ENCODE assay signal across 10 mouse cellular contexts in the genomic region with DNA sequence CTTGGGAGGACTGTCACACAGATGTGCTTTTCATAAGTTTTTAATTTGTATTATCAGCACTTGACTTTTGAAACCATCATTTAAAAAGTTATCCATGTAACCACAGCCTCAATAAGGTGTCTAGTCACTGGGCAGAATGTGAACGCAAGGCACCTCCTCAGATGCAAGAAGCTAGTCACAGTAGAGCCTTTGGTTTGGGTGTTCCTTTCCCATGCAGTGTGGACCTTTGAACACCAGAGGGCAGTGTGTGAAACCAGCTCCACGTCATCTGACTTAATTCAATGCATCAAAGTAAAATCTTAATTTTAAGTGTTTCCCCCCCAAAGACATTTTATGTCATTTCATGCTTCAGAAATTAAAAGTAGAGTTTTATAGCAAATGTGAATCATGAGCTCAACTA.
DNase-seq lines count a peak whose midpoint lies in the region; ATAC-seq and TF ChIP-seq lines count a peak whose summit lies in the region.
"Had no signal": no experiment of that assay in that cellular context is flagged by ENCODE, and none has a peak within 500 bp of the region (broad histone marks: within the 10 kb centered on the region; RNA-seq: fewer than 3 reads in every experiment).

No protein-coding gene starts in this region.

- H3K4me3 ChIP-seq in kidney, embryonic 15.5 days (replicated peaks), result no peak overlapping the region
- H3K4me3 ChIP-seq in liver, embryonic 14.5 days (ENCODE audit: insufficient read depth in 1 of 2, low read depth in 2 of 2, low read length in 2 of 2), result no peak overlapping the region
- H3K4me3 ChIP-seq: embryonic facial prominence, embryonic 15.5 days; stomach, embryonic 15.5 days had no signal

- H3K9me3 ChIP-seq in kidney, embryonic 15.5 days (replicated peaks), result no peaks in the 10 kb centered on the region
- no peaks in the 10 kb centered on the region for H3K9me3 ChIP-seq in liver, embryonic 14.5 days (ENCODE audit: control insufficient read depth, low read length)
- H3K9me3 ChIP-seq: embryonic facial prominence, embryonic 15.5 days; stomach, embryonic 15.5 days had no signal

- ATAC-seq in kidney, embryonic 15.5 days (replicated peaks; ENCODE audit: low FRiP score), result no peak
- ATAC-seq in liver, embryonic 14.5 days (ENCODE audit: insufficient read depth), result no peak

- DNase-seq in kidney, adult 18-20 months, result peak; percentile 80
- peak; percentile 75 to 84 for DNase-seq in cerebellum, adult 18-20 months
- DNase-seq in frontal cortex, postnatal 10 days (ENCODE audit: low spot score in 2 of 2), result peak; percentile 33 to 67
- DNase-seq in kidney, postnatal 10 days, result peak; percentile 85
- DNase-seq in liver, embryonic 14.5 days (ENCODE audit: low read depth in 3 of 3, low spot score in 3 of 3), result peak; percentile 19 to 34 (median 20)
- peak; percentile 8 for DNase-seq in ovary, adult 18-20 months (ENCODE audit: low spot score)
- DNase-seq in thymus, postnatal 10 days (ENCODE audit: low spot score in 2 of 2), result peak; percentile 37 to 77

- no peak overlapping the region for H3K27ac ChIP-seq in kidney, embryonic 15.5 days
- no peak overlapping the region for H3K27ac ChIP-seq in liver, embryonic 14.5 days
- H3K27ac ChIP-seq: embryonic facial prominence, embryonic 15.5 days; stomach, embryonic 15.5 days had no signal

- H3K36me3 ChIP-seq in kidney, embryonic 15.5 days, result no peaks in the 10 kb centered on the region
- no peaks in the 10 kb centered on the region for H3K36me3 ChIP-seq in liver, embryonic 14.5 days (replicated peaks; ENCODE audit: control insufficient read depth, insufficient read depth, low read depth)
- H3K36me3 ChIP-seq: embryonic facial prominence, embryonic 15.5 days; stomach, embryonic 15.5 days had no signal

- no peak overlapping the region for H3K4me2 ChIP-seq in kidney, embryonic 15.5 days
- H3K4me2 ChIP-seq in liver, embryonic 14.5 days (ENCODE audit: low read depth), result no peak overlapping the region
- H3K4me2 ChIP-seq: embryonic facial prominence, embryonic 15.5 days; stomach, embryonic 15.5 days had no signal

- no peaks in the 10 kb centered on the region for H3K4me1 ChIP-seq in kidney, embryonic 15.5 days
- no peaks in the 10 kb centered on the region for H3K4me1 ChIP-seq in liver, embryonic 14.5 days (replicated peaks; ENCODE audit: control insufficient read depth in 2 of 2, insufficient read depth in 2 of 2, low read length in 1 of 2)
- H3K4me1 ChIP-seq: embryonic facial prominence, embryonic 15.5 days; stomach, embryonic 15.5 days had no signal

- no peaks in the 10 kb centered on the region for H3K27me3 ChIP-seq in kidney, embryonic 15.5 days
- no peaks in the 10 kb centered on the region for H3K27me3 ChIP-seq in liver, embryonic 14.5 days (ENCODE audit: control insufficient read depth, insufficient read depth, low read length)
- H3K27me3 ChIP-seq: embryonic facial prominence, embryonic 15.5 days; stomach, embryonic 15.5 days had no signal

- 18% methylated on average over 2 of the region's 2 CpGs for WGBS in kidney, embryonic 15.5 days
- WGBS in liver, embryonic 14.5 days (ENCODE audit: insufficient replicate concordance), result 24% methylated on average over 2 of the region's 2 CpGs

- no peak for TF ChIP-seq EP300 in liver, embryonic 14.5 days (IDR thresholded peaks at IDR 0.05; ENCODE audit: low read depth)

- TF ChIP-seq CTCF in liver, embryonic 14.5 days (IDR thresholded peaks at IDR 0.05; ENCODE audit: low read depth), result peak; percentile 82

- no peak overlapping the region for H3K9ac ChIP-seq in kidney, embryonic 15.5 days
- H3K9ac ChIP-seq in liver, embryonic 14.5 days (replicated peaks), result no peak overlapping the region
- H3K9ac ChIP-seq: embryonic facial prominence, embryonic 15.5 days; stomach, embryonic 15.5 days had no signal

Comparison
In these comparisons a context has a peak if more than half of its experiments do, and no peak if none do; other contexts are left out.
1. DNase-seq: peak in every context shown above with its lines; median percentile 85 in kidney, postnatal 10 days; 80 in kidney, adult 18-20 months; 80 in cerebellum, adult 18-20 months; 57 in thymus, postnatal 10 days; 50 in frontal cortex, postnatal 10 days; 20 in liver, embryonic 14.5 days; 8 in ovary, adult 18-20 months.